Mouse (Mus musculus) frontal cortex, postnatal 10 days (tissue): ENCODE data around the gene Cnnm1.

Experiments used
- DNase-seq, 2 experiments: peaks; one replicate each; pipeline ENCODE4 v3.0.0; 2022; ENCODE audit warnings: low spot score in 2 of 2, mixed read lengths in 1 of 2

Gene Cnnm1

GRCm38 (mm10) chr19:43511621-43512620 is 71.7 kb downstream of the Cnnm1 start:
- no peak for DNase-seq

- no peak for DNase-seq
Observed at GRCm38 (mm10) chr19:43513874-43514273, 73.6 kb downstream of the Cnnm1 start.

- no peak for DNase-seq
Observed at GRCm38 (mm10) chr19:43515668-43516396, 75.6 kb downstream of the Cnnm1 start.

GRCm38 (mm10) chr19:43516397-43517035 is 76.3 kb downstream of the Cnnm1 start:
- no peak for DNase-seq

- DNase-seq: no peak
Observed at GRCm38 (mm10) chr19:43517320-43517719, 77.1 kb downstream of the Cnnm1 start.

GRCm38 (mm10) chr19:43517808-43518207 is 77.6 kb downstream of the Cnnm1 start:
- DNase-seq: no peak

- no peak for DNase-seq
Observed at GRCm38 (mm10) chr19:43518261-43518660, 78.0 kb downstream of the Cnnm1 start.

- DNase-seq: no peak
Observed at GRCm38 (mm10) chr19:43519226-43519625, 79.0 kb downstream of the Cnnm1 start.

- no peak for DNase-seq
Observed at GRCm38 (mm10) chr19:43520402-43520801, 80.2 kb downstream of the Cnnm1 start.

- DNase-seq: no peak
Observed at GRCm38 (mm10) chr19:43521362-43521761, 81.1 kb downstream of the Cnnm1 start.

GRCm38 (mm10) chr19:43521996-43522395 is 81.8 kb downstream of the Cnnm1 start:
- no peak for DNase-seq

- DNase-seq: peak; percentile 46 to 51
Observed at GRCm38 (mm10) chr19:43523551-43523950, 83.3 kb downstream of the Cnnm1 start.

- peak; percentile 95 to 97 for DNase-seq
Observed at GRCm38 (mm10) chr19:43524187-43525103, 84.2 kb downstream of the Cnnm1 start, which contains the start of gene Got1. Gene Got1, minus strand, starts transcription at chr19:43524605.

- DNase-seq: peak; percentile 45 to 55
Observed at GRCm38 (mm10) chr19:43525104-43525482, 84.9 kb downstream of the Cnnm1 start.

- no peak for DNase-seq
Observed at GRCm38 (mm10) chr19:43525566-43525965, 85.3 kb downstream of the Cnnm1 start.

- no peak for DNase-seq
Observed at GRCm38 (mm10) chr19:43526025-43526424, 85.8 kb downstream of the Cnnm1 start.

GRCm38 (mm10) chr19:43527131-43527530 is 86.9 kb downstream of the Cnnm1 start:
- DNase-seq: no peak

- DNase-seq: no peak
Observed at GRCm38 (mm10) chr19:43528056-43528587, 87.9 kb downstream of the Cnnm1 start.

- DNase-seq: peak; percentile 37 to 70
Observed at GRCm38 (mm10) chr19:43530197-43530770, 90.0 kb downstream of the Cnnm1 start.

- no peak for DNase-seq
Observed at GRCm38 (mm10) chr19:43530921-43531320, 90.7 kb downstream of the Cnnm1 start.
